Mouse (Mus musculus) spleen, adult 2 months (tissue): ENCODE data around the gene Isyna1. TPM values are rescaled to one million over a fixed set of nuclear protein-coding genes. Genes with fewer than 3 reads are reported as not detected.

ENCODE experiments used
- DNase-seq, 2 experiments: peaks; one replicate each; pipeline versions ENCODE4 v3.0.0 to v3.0.0-alpha.2; 2012 to 2021; ENCODE audit warnings: low spot score in 2 of 2, low read depth in 1 of 2
- H3K27ac ChIP-seq: fragments of 200-500 bp; 2 replicates; pipeline ENCODE4 v1.5.1; 2012; ENCODE audit warnings: low read length, inconsistent platforms; ENCODE audit not compliant: insufficient read depth
- H3K27me3 ChIP-seq: fragments of 200-500 bp; 2 replicates; pipeline ENCODE4 v1.6.1; 2012; ENCODE audit warnings: mild to moderate bottlenecking, moderate library complexity, low read length, inconsistent platforms; ENCODE audit not compliant: control insufficient read depth, insufficient read depth
- H3K36me3 ChIP-seq: fragments of 200-500 bp; 2 replicates; pipeline ENCODE4 v1.6.1; 2012; ENCODE audit warnings: mild to moderate bottlenecking, low read length, inconsistent platforms; ENCODE audit not compliant: control insufficient read depth, insufficient read depth
- H3K4me1 ChIP-seq: fragments of 200-500 bp; 2 replicates; pipeline ENCODE4 v1.6.1; 2011; ENCODE audit warnings: inconsistent platforms; ENCODE audit not compliant: control insufficient read depth, insufficient read depth, insufficient read length
- H3K4me3 ChIP-seq: fragments of 200-500 bp; 2 replicates; pipeline ENCODE4 v1.5.1; 2011; ENCODE audit warnings: mild to moderate bottlenecking, inconsistent platforms; ENCODE audit not compliant: insufficient read depth, insufficient read length; ENCODE audit errors: extremely low read depth
- CTCF ChIP-seq: fragments of 200-500 bp; IDR thresholded peaks from 2 replicates; pipeline ENCODE4 v1.5.1; 2011; ENCODE audit warnings: mild to moderate bottlenecking, inconsistent platforms; ENCODE audit not compliant: insufficient read depth, insufficient read length, insufficient replicate concordance; ENCODE audit errors: extremely low read depth
- POLR2A ChIP-seq: fragments of 200-500 bp; IDR thresholded peaks from 2 replicates; pipeline ENCODE4 v1.6.1; 2011; ENCODE audit warnings: low read depth, low read length, inconsistent platforms
- whole genome bisulfite sequencing: fragments of 180-500 bp; shearing (Covaris S2); methylation state at CpG from one replicate; pipeline ENCODE4 v1.1.7; 2018; 5-methylcytosine and 5-hydroxymethylcytosine counted together
- polyA plus RNA-seq: library from polyadenylated mRNA; depleted of rRNA; stranded (reverse); fragments of >200 nt; gene quantifications from 2 replicates; pipeline ENCODE4 v1.2.3, GENCODE M21; 2012

The Isyna1 gene
- polyA plus RNA-seq, 1 experiment, result 136 TPM

DNA sequence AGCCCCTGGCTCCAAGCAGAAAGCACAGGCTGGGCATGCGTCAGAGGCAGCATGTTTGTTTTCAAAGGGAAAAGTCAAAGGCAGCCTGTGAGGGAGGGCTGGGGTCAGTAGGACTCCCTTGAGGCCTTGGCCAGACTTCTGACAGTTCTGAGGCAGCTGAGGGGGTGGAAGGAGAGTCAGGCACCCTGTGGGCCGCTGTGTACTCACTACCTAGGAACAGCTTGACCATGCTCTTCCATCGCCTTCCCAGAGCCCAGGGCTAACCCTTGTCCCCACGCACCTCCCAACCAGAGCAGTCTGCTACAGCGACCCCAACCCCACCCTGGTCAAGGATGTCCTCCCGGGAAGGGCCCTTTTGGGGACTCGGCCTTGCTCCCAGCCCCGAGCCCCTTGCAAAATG is 1.0 kb upstream of the Isyna1 start:
- Histone ChIP-seq H3K36me3 (peaks cover 18% of the 10 kb centered on the region), H3K27me3 (no peaks in the 10 kb centered on the region), H3K27ac (peak overlapping the region; percentile 49; the same call in 1 of the 2 replicates), H3K4me3 (no peak overlapping the region), H3K4me1 (peaks cover 9% of the 10 kb centered on the region)
- WGBS, result 85% methylated on average over 8 of the region's 8 CpGs
- no peak for TF ChIP-seq POLR2A
- TF ChIP-seq CTCF, result no peak
- no peak for DNase-seq

DNA sequence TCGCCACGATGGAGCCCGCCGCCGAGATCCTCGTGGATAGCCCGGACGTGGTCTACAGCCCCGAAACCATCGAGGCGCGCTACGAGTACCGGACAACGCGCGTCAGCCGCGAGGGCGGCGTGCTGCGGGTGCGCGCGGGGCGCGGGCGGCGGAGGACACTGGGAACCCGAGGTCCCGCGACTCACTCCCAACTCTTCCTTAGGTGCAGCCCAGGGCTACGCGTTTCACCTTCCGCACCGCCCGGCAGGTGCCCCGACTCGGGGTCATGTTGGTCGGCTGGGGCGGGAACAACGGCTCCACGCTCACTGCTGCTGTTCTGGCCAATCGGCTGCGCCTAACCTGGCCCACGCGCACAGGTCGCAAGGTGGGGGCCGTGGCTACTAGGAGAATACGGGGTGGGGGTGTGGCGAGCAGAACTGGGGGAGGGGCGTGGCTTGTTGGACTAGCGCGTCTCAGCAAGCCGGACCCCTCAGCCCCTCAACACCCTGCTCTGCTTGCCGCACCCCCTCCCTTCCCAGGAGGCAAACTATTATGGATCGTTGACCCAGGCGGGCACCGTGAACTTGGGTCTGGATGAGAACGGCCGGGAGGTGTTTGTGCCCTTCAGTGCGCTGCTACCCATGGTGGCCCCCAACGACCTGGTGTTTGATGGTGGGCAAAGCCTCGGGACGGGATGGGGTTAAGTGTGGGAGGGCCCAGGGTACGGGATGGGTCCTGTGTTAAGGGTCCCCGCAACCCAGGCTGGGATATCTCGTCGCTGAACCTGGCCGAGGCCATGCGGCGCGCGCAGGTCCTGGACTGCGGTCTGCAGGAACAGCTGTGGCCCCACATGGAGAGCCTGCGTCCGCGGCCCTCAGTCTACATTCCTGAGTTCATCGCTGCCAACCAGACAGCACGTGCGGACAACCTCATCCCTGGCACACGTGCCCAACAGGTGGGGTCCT is 720 bp downstream of the Isyna1 start:
- TF ChIP-seq CTCF (no peak), POLR2A (no peak)
- peaks cover 21% of the 10 kb centered on the region for H3K36me3 ChIP-seq
- H3K27ac ChIP-seq, result peak overlapping the region; percentile 77
- no peaks in the 10 kb centered on the region for H3K27me3 ChIP-seq
- WGBS, result 23% methylated on average over 82 of the region's 82 CpGs
- peak overlapping the region; percentile 78 for H3K4me3 ChIP-seq
- no peak for DNase-seq
- H3K4me1 ChIP-seq, result peaks cover 9% of the 10 kb centered on the region

DNA sequence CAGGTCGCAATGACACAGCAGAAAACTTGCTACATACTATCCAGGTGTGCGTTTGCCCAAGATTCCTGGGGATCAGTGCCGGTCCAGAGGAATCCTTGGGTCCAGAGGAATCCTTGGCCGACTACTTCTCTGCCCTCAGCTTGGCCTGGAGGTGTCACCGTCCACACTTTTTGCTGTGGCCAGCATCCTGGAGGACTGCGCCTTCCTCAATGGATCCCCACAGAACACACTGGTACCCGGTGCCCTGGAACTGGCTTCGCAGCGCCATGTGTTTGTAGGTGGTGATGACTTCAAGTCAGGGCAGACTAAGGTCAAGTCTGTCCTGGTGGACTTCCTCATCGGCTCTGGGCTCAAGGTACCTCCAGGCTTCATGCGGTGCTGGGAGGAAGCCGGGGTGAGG is 1.6 kb downstream of the Isyna1 start:
- no peak for DNase-seq
- no peaks in the 10 kb centered on the region for H3K27me3 ChIP-seq
- H3K4me3 ChIP-seq, result no peak overlapping the region
- 96% methylated on average over 12 of the region's 12 CpGs for whole genome bisulfite sequencing
- peaks cover 17% of the 10 kb centered on the region for H3K36me3 ChIP-seq
- no peak overlapping the region for H3K27ac ChIP-seq
- peaks cover 13% of the 10 kb centered on the region for H3K4me1 ChIP-seq
- no peak for TF ChIP-seq POLR2A
- no peak for TF ChIP-seq CTCF

DNA sequence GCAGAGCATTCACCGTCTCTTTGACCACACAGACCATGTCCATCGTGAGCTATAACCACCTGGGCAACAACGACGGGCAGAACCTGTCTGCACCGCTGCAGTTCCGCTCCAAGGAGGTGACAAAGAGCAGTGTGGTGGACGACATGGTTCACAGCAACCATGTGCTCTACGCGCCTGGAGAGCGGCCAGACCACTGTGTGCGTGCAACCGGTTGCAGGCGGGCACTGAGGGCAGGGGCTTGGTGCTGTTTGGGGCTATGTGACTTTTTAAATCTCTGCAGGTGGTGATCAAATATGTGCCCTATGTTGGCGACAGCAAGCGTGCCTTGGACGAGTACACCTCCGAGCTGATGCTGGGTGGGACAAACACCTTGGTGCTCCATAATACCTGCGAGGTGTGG is 2.0 kb downstream of the Isyna1 start:
- Histone ChIP-seq H3K4me1 (peaks cover 16% of the 10 kb centered on the region), H3K27ac (no peak overlapping the region), H3K4me3 (no peak overlapping the region), H3K36me3 (peaks cover 17% of the 10 kb centered on the region), H3K27me3 (no peaks in the 10 kb centered on the region)
- DNase-seq, result no peak
- no peak for TF ChIP-seq CTCF
- no peak for TF ChIP-seq POLR2A
- 91% methylated on average over 18 of the region's 18 CpGs for WGBS

DNA sequence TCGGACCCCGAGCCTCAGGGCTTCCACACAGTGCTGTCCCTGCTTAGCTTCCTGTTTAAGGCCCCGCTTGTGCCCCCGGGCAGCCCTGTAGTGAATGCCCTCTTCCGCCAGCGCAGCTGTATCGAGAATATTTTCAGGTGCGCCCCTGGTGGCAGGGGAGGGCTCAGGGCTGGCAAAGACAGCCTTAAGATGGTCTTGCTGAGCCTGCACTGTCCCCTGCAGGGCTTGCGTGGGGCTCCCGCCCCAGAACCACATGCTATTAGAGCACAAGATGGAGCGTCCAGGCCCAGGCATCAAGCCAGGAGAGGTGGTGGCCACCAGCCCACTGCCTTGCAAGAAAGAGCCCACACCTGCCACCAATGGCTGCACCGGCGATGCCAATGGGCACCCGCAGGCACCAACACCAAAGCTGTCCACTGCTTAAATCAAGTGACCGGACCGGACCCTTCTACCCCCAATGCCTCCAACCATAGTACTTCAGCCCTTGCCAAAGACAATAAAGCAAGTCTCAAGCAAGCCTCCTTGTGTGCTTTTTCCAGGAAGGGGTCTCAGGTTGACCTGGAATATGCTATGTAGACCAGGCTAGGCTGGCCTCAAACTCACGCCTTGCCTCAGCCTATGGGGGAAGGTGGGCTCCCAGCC is 2.7 kb downstream of the Isyna1 start:
- TF ChIP-seq CTCF (no peak), POLR2A (no peak)
- Histone ChIP-seq H3K36me3 (peaks cover 14% of the 10 kb centered on the region), H3K27ac (no peak overlapping the region), H3K4me1 (peaks cover 19% of the 10 kb centered on the region), H3K4me3 (no peak overlapping the region), H3K27me3 (no peaks in the 10 kb centered on the region)
- no peak for DNase-seq
- 80% methylated on average over 17 of the region's 17 CpGs for WGBS

DNA sequence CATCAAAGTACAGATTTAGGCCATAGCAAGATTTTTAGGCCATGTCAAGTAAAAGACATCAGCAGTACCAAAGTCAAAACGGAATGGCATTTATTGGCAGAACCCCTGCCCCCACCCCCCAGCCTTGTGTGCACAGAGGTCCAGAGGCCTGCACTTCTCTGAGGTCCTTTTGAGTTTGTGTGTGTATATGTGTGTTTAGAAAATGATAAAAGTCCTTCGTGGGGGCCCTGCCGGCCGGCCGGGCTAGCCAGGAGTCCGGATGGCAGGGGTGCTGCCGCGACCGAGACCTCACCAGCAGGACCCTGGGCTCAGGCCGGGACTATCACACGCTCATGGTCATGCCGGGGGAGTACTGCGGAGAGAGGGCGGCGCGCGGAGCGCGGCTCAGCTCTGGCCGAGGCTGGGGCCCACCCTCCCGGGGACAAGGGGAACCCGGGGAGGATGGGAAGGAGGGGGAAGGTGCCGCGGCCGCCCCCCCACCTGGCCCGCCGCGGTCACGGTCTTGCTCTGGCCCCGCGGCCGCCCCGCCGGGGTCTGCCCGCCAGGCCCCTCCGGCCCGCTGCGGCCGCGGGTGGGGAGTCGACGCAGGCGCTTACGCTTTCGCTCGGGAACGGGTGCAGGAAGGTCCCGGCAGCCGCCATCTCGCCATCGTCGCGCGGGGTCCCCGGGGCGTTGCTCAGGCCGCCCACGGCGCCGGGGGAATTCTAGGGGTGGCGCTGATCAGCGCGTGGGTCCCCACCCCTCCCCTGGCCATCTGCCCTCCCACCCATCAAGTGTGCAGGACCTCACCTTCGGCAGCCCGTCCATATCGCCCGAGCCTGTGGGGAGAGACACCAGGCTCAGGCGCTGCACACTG is 3.5 kb downstream of the Isyna1 start:
- DNase-seq, result no peak
- peaks cover 19% of the 10 kb centered on the region for H3K4me1 ChIP-seq
- no peak overlapping the region for H3K4me3 ChIP-seq
- TF ChIP-seq POLR2A (no peak), CTCF (no peak)
- 97% methylated on average over 68 of the region's 68 CpGs for WGBS
- no peak overlapping the region for H3K27ac ChIP-seq
- peaks cover 14% of the 10 kb centered on the region for H3K36me3 ChIP-seq
- H3K27me3 ChIP-seq, result no peaks in the 10 kb centered on the region
